Mouse (Mus musculus): ENCODE results near the gene Tecpr1. TPM values are rescaled to one million over a fixed set of nuclear protein-coding genes. Genes with fewer than 3 reads are reported as not detected.

Gene Tecpr1
- polyA plus RNA-seq, 1 experiment from 2014 or later: 13.1 TPM

DNA sequence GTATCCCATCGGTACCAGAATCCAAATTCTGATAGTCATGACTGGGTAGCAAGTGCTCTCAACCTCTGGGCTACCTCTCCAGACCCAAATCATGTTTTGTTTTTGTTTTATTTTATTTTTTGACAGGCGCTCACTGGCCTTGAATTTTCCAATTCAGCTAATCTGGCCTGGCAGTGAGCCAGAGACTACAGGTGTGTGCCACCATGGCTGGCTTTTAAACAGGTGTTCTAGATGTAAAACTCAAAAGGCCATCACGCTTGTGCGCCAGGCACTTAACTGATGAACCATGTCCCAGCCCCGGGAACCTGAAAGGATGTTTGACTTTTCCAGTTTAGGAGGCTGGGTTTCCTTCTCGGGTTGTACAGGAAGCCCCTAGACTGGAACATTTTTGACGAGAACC is 23.3 kb upstream of the Tecpr1 start:
- DNase-seq (ENCODE audit: low spot score, missing footprints) (no peak), ATAC-seq (ENCODE audit: low FRiP score) (no peak)
- Histone ChIP-seq H3K27ac (ENCODE audit: low read depth, low read length) (no peak overlapping the region), H3K4me2 (no peak overlapping the region), H3K36me3 (ENCODE audit: control insufficient read depth, insufficient read depth, low read length) (no peaks in the 10 kb centered on the region), H3K4me1 (ENCODE audit: control insufficient read depth, insufficient read depth, low read length) (no peaks in the 10 kb centered on the region), H3K9me3 (ENCODE audit: control insufficient read depth, low read length) (peaks cover 5% of the 10 kb centered on the region; the same call in 1 of the 2 replicates), H3K27me3 (ENCODE audit: control insufficient read depth, insufficient read depth, low read length) (no peaks in the 10 kb centered on the region), H3K9ac (ENCODE audit: low read length) (no peak overlapping the region), H3K4me3 (ENCODE audit: low read depth, low read length) (no peak overlapping the region)
- 88% methylated on average over 7 of the region's 7 CpGs for whole genome bisulfite sequencing

DNA sequence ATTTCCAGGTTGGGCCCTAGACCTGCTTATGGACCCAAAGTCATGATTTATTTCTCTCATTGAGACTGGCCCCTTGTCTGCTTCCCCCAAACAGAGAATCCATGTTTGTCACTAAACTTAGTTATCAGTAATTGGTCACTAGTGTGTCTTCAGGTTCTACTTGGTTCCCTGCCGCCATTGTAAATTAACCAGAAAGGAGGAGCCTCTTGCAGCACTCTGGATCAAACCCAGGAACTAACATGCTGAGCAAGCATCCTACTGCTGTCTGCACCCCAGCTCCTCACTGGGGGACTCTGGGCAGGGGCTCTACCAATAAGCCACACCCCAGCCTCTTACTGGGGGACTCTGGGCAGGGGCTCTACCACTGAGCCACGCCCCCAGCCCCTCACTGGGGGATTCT is 22.2 kb upstream of the Tecpr1 start:
- Histone ChIP-seq H3K9me3 (ENCODE audit: control insufficient read depth, low read length) (peaks cover 5% of the 10 kb centered on the region; the same call in 1 of the 2 replicates), H3K27me3 (ENCODE audit: control insufficient read depth, insufficient read depth, low read length) (no peaks in the 10 kb centered on the region), H3K36me3 (ENCODE audit: control insufficient read depth, insufficient read depth, low read length) (no peaks in the 10 kb centered on the region), H3K4me1 (ENCODE audit: control insufficient read depth, insufficient read depth, low read length) (no peaks in the 10 kb centered on the region), H3K27ac (ENCODE audit: low read depth, low read length) (no peak overlapping the region), H3K9ac (ENCODE audit: low read length) (no peak overlapping the region), H3K4me3 (ENCODE audit: low read depth, low read length) (no peak overlapping the region), H3K4me2 (no peak overlapping the region)
- 71% methylated on average over 2 of the region's 2 CpGs for WGBS
- no peak for ATAC-seq (ENCODE audit: low FRiP score)
- DNase-seq (ENCODE audit: low spot score, missing footprints): no peak

DNA sequence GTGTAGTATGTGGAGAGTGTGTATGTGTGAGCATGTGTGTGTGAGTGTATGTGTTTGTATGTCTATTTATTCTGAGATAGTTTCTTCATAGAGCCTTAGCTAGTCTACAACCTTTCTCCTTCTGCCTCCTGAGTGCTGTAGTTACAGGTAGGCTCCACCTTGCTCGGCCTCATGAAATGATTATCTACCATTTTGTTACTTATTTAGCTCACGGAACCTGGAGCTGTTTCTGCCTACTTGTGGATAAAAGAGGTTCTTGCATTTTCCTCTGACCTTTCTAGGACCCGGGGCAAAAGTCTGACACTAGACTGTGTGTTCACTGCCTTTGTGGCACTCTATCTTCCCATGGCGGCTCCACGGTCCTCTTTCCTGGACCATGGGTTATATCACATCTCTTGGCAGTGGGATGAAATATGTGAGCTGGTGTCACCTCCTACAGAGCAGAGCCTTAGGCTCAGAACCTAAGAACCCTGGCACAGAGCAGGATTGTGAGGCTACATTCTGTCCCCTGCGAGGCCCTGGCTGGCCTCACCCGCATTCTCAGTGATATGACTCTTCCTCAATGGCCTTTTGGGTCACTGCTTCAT is 20.6 kb upstream of the Tecpr1 start, which contains the start of gene Bri3:
Bri3 (plus strand) TSS at position 537 of the 587 bp plus-strand sequence.
- H3K27me3 ChIP-seq (ENCODE audit: control insufficient read depth, insufficient read depth, low read length): no peaks in the 10 kb centered on the region
- H3K4me3 ChIP-seq (ENCODE audit: low read depth, low read length): no peak within 1 kb of the TSS
- WGBS: 88% methylated on average over 7 of the region's 7 CpGs
- DNase-seq (ENCODE audit: low spot score, missing footprints) (no peak), ATAC-seq (ENCODE audit: low FRiP score) (no peak)
- no peak within 1 kb of the TSS for H3K9ac ChIP-seq (ENCODE audit: low read length)
- no peaks in the 10 kb centered on the region for H3K9me3 ChIP-seq (ENCODE audit: control insufficient read depth, low read length)
- no peaks in the 10 kb centered on the region for H3K36me3 ChIP-seq (ENCODE audit: control insufficient read depth, insufficient read depth, low read length)
- H3K4me1 ChIP-seq (ENCODE audit: control insufficient read depth, insufficient read depth, low read length): no peaks in the 10 kb centered on the region
- H3K4me2 ChIP-seq: no peak within 1 kb of the TSS
- no peak within 1 kb of the TSS for H3K27ac ChIP-seq (ENCODE audit: low read depth, low read length)

DNA sequence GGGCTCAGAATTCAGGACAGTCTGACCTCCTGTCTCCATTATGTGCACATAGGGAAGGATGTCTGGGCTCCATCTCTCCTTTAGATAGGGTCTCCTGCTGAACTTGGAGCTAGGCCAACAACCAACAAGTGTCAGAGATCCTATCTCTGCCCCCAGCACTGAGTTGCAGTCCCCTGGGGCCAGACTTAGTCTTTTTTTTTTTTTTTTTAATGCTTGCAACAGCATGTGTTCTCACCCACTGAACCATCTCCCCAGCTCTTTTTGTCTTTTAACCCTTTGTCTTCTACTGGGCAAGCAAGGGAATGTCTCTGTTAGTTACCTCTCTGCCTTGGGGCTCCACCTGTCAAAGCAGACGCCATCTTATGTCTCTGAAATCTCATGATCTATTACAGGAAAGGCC is 15.6 kb upstream of the Tecpr1 start:
- Histone ChIP-seq H3K4me3 (ENCODE audit: low read depth, low read length) (no peak overlapping the region), H3K9ac (ENCODE audit: low read length) (no peak overlapping the region)

DNA sequence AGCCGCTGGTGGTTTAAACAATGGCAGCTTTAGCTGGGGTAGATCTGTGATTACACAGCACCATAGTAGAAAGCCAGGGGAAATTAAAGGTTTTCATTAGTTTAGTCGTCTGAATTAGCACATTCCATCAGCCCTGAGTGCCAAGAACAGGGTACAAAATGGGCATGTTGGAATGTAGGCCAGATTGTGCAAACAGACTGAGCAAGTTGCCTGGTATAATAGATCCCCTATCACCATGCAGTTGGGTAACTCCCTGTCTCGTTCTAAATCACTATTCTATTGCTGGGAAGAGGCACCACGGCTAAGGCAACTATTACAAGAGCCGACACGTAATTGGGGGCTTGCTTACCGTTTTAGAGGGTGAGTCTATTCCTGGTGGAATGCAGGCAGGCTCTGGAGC is 11.3 kb upstream of the Tecpr1 start:
- 90% methylated on average over 7 of the region's 7 CpGs for WGBS
- DNase-seq (ENCODE audit: low spot score, missing footprints) (no peak), ATAC-seq (ENCODE audit: low FRiP score) (no peak)

More for the DNA sequence above, 15.6 kb upstream of the Tecpr1 start:
- Histone ChIP-seq H3K27ac (ENCODE audit: low read depth, low read length) (no peak overlapping the region), H3K27me3 (ENCODE audit: control insufficient read depth, insufficient read depth, low read length) (no peaks in the 10 kb centered on the region), H3K4me2 (no peak overlapping the region), H3K4me1 (ENCODE audit: control insufficient read depth, insufficient read depth, low read length) (no peaks in the 10 kb centered on the region), H3K36me3 (ENCODE audit: control insufficient read depth, insufficient read depth, low read length) (no peaks in the 10 kb centered on the region), H3K9me3 (ENCODE audit: control insufficient read depth, low read length) (no peaks in the 10 kb centered on the region)
- ATAC-seq (ENCODE audit: low FRiP score) (no peak), DNase-seq (ENCODE audit: low spot score, missing footprints) (no peak)
- WGBS: 81% methylated on average over 1 of the region's 1 CpGs

DNA sequence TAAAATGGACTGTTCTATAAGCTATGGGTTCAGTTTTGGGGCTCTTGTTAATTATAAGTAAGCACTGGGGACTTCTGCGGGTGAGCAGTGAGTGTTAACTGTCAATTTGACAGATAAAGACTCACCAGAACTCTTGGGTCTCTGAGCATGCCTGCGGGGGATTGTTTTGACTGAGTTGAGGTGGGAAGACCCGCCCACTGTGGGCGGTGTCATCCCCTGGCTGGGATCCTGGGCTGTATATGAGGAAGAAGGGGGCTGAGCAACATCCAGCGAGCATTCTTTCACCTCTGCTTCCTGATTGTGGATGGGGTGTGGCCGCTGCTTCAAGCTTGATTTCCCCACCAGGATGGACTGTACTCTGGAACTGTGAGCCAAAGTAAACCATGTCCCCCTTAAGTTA is 10.8 kb upstream of the Tecpr1 start:
- no peak overlapping the region for H3K4me2 ChIP-seq
- H3K4me1 ChIP-seq (ENCODE audit: control insufficient read depth, insufficient read depth, low read length): no peaks in the 10 kb centered on the region
- H3K9ac ChIP-seq (ENCODE audit: low read length): no peak overlapping the region
- H3K27ac ChIP-seq (ENCODE audit: low read depth, low read length): no peak overlapping the region
- ATAC-seq (ENCODE audit: low FRiP score) (no peak), DNase-seq (ENCODE audit: low spot score, missing footprints) (no peak)
- H3K9me3 ChIP-seq (ENCODE audit: control insufficient read depth, low read length): no peaks in the 10 kb centered on the region
- 76% methylated on average over 6 of the region's 6 CpGs for WGBS
- no peaks in the 10 kb centered on the region for H3K27me3 ChIP-seq (ENCODE audit: control insufficient read depth, insufficient read depth, low read length)
- no peak overlapping the region for H3K4me3 ChIP-seq (ENCODE audit: low read depth, low read length)
- no peaks in the 10 kb centered on the region for H3K36me3 ChIP-seq (ENCODE audit: control insufficient read depth, insufficient read depth, low read length)

More for the DNA sequence above, 11.3 kb upstream of the Tecpr1 start:
- Histone ChIP-seq H3K4me3 (ENCODE audit: low read depth, low read length) (no peak overlapping the region), H3K9ac (ENCODE audit: low read length) (no peak overlapping the region), H3K27ac (ENCODE audit: low read depth, low read length) (no peak overlapping the region), H3K9me3 (ENCODE audit: control insufficient read depth, low read length) (no peaks in the 10 kb centered on the region), H3K4me1 (ENCODE audit: control insufficient read depth, insufficient read depth, low read length) (no peaks in the 10 kb centered on the region), H3K27me3 (ENCODE audit: control insufficient read depth, insufficient read depth, low read length) (no peaks in the 10 kb centered on the region), H3K4me2 (no peak overlapping the region), H3K36me3 (ENCODE audit: control insufficient read depth, insufficient read depth, low read length) (no peaks in the 10 kb centered on the region)

DNA sequence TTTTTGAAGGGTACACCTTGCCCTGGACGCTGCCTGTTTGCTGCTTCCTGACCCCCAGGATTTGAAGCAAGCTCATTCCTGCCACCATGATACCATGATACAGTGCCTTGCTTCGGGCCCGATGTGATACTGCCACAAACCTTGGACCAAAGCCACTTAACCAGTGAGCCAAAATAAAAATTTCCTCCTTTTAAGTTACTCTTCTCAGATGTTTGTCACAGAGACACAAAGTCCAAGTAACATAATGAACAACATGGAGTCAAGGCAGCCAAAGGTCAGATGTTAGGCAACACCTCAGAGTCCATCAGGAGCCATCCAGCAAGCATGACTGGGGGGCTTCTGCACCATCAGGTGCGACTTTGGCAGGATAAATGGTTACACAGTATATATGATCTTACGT is 9.1 kb upstream of the Tecpr1 start:
- H3K4me2 ChIP-seq: no peak overlapping the region
- WGBS: 86% methylated on average over 5 of the region's 5 CpGs
- ATAC-seq (ENCODE audit: low FRiP score): no peak

DNA sequence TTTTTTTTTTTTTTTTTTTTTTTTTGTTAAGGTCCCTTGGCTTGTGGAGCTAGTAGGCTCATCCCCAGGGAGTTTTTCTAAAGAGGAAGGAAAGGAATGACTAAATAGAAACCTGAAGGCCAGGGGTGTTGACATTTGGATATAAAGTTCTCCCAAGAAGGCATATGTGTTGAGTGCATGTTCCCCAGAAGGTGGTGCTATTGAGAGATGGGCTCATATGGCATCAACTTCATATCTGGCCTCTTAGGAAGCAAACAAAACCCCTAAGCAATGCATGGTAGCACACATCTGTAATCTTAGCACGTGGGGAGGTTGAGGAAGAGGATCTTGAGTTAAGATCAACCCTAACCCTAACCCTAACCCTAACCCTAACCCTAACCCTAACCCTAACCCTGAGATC is 8.0 kb upstream of the Tecpr1 start:
- no peaks in the 10 kb centered on the region for H3K36me3 ChIP-seq (ENCODE audit: control insufficient read depth, insufficient read depth, low read length)
- WGBS: 76% methylated on average over 1 of the region's 1 CpGs
- no peak overlapping the region for H3K9ac ChIP-seq (ENCODE audit: low read length)
- no peak overlapping the region for H3K4me2 ChIP-seq
- DNase-seq (ENCODE audit: low spot score, missing footprints): no peak
- no peak overlapping the region for H3K4me3 ChIP-seq (ENCODE audit: low read depth, low read length)
- H3K9me3 ChIP-seq (ENCODE audit: control insufficient read depth, low read length): no peaks in the 10 kb centered on the region
- ATAC-seq (ENCODE audit: low FRiP score): no peak
- no peak overlapping the region for H3K27ac ChIP-seq (ENCODE audit: low read depth, low read length)
- no peaks in the 10 kb centered on the region for H3K4me1 ChIP-seq (ENCODE audit: control insufficient read depth, insufficient read depth, low read length)
- no peaks in the 10 kb centered on the region for H3K27me3 ChIP-seq (ENCODE audit: control insufficient read depth, insufficient read depth, low read length)

More for the DNA sequence above, 9.1 kb upstream of the Tecpr1 start:
- Histone ChIP-seq H3K27me3 (ENCODE audit: control insufficient read depth, insufficient read depth, low read length) (no peaks in the 10 kb centered on the region), H3K9me3 (ENCODE audit: control insufficient read depth, low read length) (no peaks in the 10 kb centered on the region), H3K4me3 (ENCODE audit: low read depth, low read length) (no peak overlapping the region), H3K9ac (ENCODE audit: low read length) (no peak overlapping the region), H3K36me3 (ENCODE audit: control insufficient read depth, insufficient read depth, low read length) (no peaks in the 10 kb centered on the region), H3K27ac (ENCODE audit: low read depth, low read length) (no peak overlapping the region), H3K4me1 (ENCODE audit: control insufficient read depth, insufficient read depth, low read length) (no peaks in the 10 kb centered on the region)
- DNase-seq (ENCODE audit: low spot score, missing footprints): no peak

DNA sequence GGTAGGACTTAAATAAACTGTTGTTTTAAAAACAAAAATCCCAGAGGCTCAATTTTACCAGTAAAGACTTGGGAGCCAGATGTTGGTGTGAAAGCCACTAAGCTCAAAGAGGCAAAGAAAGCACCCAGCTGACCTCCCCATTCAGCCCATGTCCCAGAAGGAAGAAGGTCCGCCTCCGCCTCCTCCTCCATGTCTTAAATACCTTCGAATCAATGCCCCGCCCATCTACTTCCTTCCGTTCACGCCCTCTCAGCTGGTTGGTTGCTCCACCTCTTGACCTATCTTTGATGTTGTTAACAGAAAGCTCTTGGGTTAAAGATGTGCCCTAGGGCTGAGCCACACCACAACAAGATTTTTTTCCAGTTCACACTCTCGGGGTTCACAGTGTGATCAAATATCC is 6.8 kb upstream of the Tecpr1 start:
- 93% methylated on average over 7 of the region's 7 CpGs for WGBS

More for the DNA sequence above, 6.8 kb upstream of the Tecpr1 start:
- no peaks in the 10 kb centered on the region for H3K4me1 ChIP-seq (ENCODE audit: control insufficient read depth, insufficient read depth, low read length)
- H3K4me2 ChIP-seq: no peak overlapping the region
- H3K9me3 ChIP-seq (ENCODE audit: control insufficient read depth, low read length): no peaks in the 10 kb centered on the region
- DNase-seq (ENCODE audit: low spot score, missing footprints) (no peak), ATAC-seq (ENCODE audit: low FRiP score) (no peak)
- H3K36me3 ChIP-seq (ENCODE audit: control insufficient read depth, insufficient read depth, low read length): no peaks in the 10 kb centered on the region
- no peak overlapping the region for H3K9ac ChIP-seq (ENCODE audit: low read length)
- H3K4me3 ChIP-seq (ENCODE audit: low read depth, low read length): no peak overlapping the region
- no peaks in the 10 kb centered on the region for H3K27me3 ChIP-seq (ENCODE audit: control insufficient read depth, insufficient read depth, low read length)
- H3K27ac ChIP-seq (ENCODE audit: low read depth, low read length): no peak overlapping the region
